Mouse (Mus musculus) heart, postnatal 0 days (tissue): ENCODE data around the gene Nt5dc2.

Experiments used
- CTCF ChIP-seq: IDR thresholded peaks from 2 replicates; pipeline ENCODE4 v1.5.1; 2016; ENCODE audit warnings: antibody characterized with exemption, control low read depth, low read depth
- EP300 ChIP-seq: IDR thresholded peaks from 2 replicates; pipeline ENCODE4 v1.6.1; 2016; ENCODE audit warnings: antibody characterized with exemption, low read depth

GRCm38 (mm10) chr14:31182786-31183290 lies 52.0 kb downstream of the Nt5dc2 start:
- no peak for TF ChIP-seq CTCF
- TF ChIP-seq EP300 = no peak
